Mouse (Mus musculus): ENCODE measurements at regions not wholly inside any gene's neighbourhood (a gene's known extent, or its start where the extent isn't known, plus 50 kb on each side); places are given as distances from the start of the nearest gene placed in this dataset.

DNA sequence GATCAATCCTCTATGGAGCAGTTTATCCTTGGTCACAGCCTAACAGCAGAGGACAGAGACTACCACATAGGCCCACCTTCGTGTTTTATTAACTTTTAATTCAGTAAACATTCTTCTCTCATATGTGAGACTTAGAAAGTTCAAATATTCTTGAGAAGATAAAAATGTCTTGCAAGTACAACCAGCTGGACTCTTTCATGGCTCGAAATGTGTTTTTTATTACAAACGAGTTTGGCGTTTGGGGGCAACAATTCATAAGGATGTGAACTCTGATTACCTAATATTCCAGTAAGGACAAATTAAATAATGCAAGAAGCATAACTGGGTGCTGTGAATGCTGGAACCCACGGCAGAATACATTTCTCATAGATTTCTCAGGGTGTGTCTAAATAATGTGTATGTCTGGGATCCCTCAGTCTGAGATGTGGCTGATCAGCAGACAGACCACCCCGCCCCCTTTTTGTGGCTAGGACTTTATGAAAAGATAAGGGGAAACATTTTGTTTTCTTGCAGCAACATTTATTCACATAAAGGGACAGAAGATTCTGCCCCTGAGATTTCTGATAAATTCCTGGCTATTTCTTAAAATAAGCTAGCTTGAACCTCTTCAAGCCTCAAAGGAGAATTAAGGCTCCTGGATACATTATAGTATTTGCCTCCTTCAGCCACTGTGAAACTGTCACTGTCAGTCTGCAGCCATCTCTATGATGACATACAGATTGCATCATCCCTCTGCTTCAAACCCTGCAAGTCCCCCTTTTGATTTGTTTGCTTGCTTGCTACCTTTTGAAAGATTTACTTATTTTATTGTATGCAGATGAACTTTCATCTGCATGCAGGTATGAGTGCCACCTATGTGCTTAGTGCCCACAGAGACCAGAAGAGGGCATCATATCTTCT lies 69.2 kb upstream of the Gucy1a1 start:
- no peak overlapping the region for H3K4me2 ChIP-seq (ENCODE audit: low read depth, low read length)
- H3K27me3 ChIP-seq (replicated peaks; ENCODE audit: control insufficient read depth, insufficient read depth, low read length): no peaks in the 10 kb centered on the region
- no peak overlapping the region for H3K27ac ChIP-seq (ENCODE audit: low read length)
- WGBS: 50% methylated on average over 6 of the region's 6 CpGs
- H3K36me3 ChIP-seq (ENCODE audit: control insufficient read depth, insufficient read depth, low read length): no peaks in the 10 kb centered on the region
- H3K9me3 ChIP-seq (ENCODE audit: control insufficient read depth, low read length): no peaks in the 10 kb centered on the region
- no peak overlapping the region for H3K9ac ChIP-seq (ENCODE audit: low read depth, low read length)
- H3K4me3 ChIP-seq (ENCODE audit: low read length): no peak overlapping the region
- ATAC-seq: no peak
- no peaks in the 10 kb centered on the region for H3K4me1 ChIP-seq (ENCODE audit: control insufficient read depth, insufficient read depth, low read length)

DNA sequence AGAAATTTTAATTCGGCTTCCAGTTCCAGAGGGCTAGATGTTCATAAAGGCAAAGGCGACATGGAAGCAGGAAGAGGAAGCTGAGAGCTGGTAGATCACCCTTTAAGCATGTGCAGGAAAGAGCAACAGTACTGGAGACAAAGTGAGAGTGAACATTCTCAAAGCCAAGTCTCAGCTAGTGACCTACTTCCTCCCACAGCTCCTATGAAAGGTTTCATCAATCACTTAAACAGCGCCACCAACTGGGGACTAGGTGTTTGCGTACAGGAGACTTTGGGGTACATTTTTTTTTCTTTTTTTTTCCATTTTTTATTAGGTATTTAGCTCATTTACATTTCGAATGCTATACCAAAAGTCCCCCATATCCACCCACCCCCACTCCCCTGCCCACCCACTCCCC lies 61.7 kb upstream of the Gucy1a1 start:
- H3K4me1 ChIP-seq (ENCODE audit: control insufficient read depth, insufficient read depth, low read length): no peaks in the 10 kb centered on the region
- 91% methylated on average over 5 of the region's 5 CpGs for WGBS
- H3K4me3 ChIP-seq (ENCODE audit: low read length): no peak overlapping the region
- no peak overlapping the region for H3K9ac ChIP-seq (ENCODE audit: low read depth, low read length)
- no peak overlapping the region for H3K4me2 ChIP-seq (ENCODE audit: low read depth, low read length)
- no peaks in the 10 kb centered on the region for H3K27me3 ChIP-seq (replicated peaks; ENCODE audit: control insufficient read depth, insufficient read depth, low read length)
- no peak for ATAC-seq
- no peaks in the 10 kb centered on the region for H3K9me3 ChIP-seq (ENCODE audit: control insufficient read depth, low read length)
- no peaks in the 10 kb centered on the region for H3K36me3 ChIP-seq (ENCODE audit: control insufficient read depth, insufficient read depth, low read length)
- no peak overlapping the region for H3K27ac ChIP-seq (ENCODE audit: low read length)

All from intestine, embryonic 16.5 days (tissue).